Mouse (Mus musculus): ENCODE results near the gene Map2. TPM values are rescaled to one million over a fixed set of nuclear protein-coding genes. Genes with fewer than 3 reads are reported as not detected.

The Map2 gene
- polyA plus RNA-seq, 1 experiment from 2014 or later = 464 TPM

- no peaks in the 10 kb centered on the region for H3K27me3 ChIP-seq (replicated peaks)
- no peaks in the 10 kb centered on the region for H3K9me3 ChIP-seq
- peak overlapping the region; percentile 69 for H3K4me2 ChIP-seq
- H3K4me1 ChIP-seq = peaks cover 21% of the 10 kb centered on the region
- H3K36me3 ChIP-seq (replicated peaks) = peaks cover 4% of the 10 kb centered on the region; the same call in 1 of the 2 replicates
- peak overlapping the region; percentile 99 for H3K9ac ChIP-seq
- 8% methylated on average over 9 of the region's 9 CpGs for WGBS
- H3K27ac ChIP-seq = peak overlapping the region; percentile 92
- peak; percentile 61 for ATAC-seq (replicated peaks)
- H3K4me3 ChIP-seq = peak overlapping the region; percentile 98
Measured at GRCm38 (mm10) chr1:66176012-66176837, 1.2 kb downstream of the Map2 start.

- peak overlapping the region; percentile 98 for H3K4me3 ChIP-seq
- no peaks in the 10 kb centered on the region for H3K9me3 ChIP-seq
- H3K27ac ChIP-seq = peak overlapping the region; percentile 92
- H3K36me3 ChIP-seq (replicated peaks) = peaks cover 7% of the 10 kb centered on the region; the same call in 1 of the 2 replicates
- H3K27me3 ChIP-seq (replicated peaks) = no peaks in the 10 kb centered on the region
- no peak for ATAC-seq (replicated peaks)
- peak overlapping the region; percentile 99 for H3K9ac ChIP-seq
- peaks cover 27% of the 10 kb centered on the region for H3K4me1 ChIP-seq
- 17% methylated on average over 2 of the region's 2 CpGs for WGBS
- H3K4me2 ChIP-seq = peak overlapping the region; percentile 69
Measured at GRCm38 (mm10) chr1:66176838-66177105, 1.7 kb downstream of the Map2 start.

GRCm38 (mm10) chr1:66177489-66178170 is 2.6 kb downstream of the Map2 start:
- Histone ChIP-seq H3K36me3 (replicated peaks) (peaks cover 7% of the 10 kb centered on the region; the same call in 1 of the 2 replicates), H3K9me3 (no peaks in the 10 kb centered on the region), H3K27me3 (replicated peaks) (no peaks in the 10 kb centered on the region), H3K4me2 (peak overlapping the region; percentile 69), H3K27ac (no peak overlapping the region), H3K4me3 (peak overlapping the region; percentile 98), H3K4me1 (peaks cover 33% of the 10 kb centered on the region), H3K9ac (peak overlapping the region; percentile 99; the same call in 1 of the 2 replicates)
- 30% methylated on average over 4 of the region's 4 CpGs for WGBS
- peak; percentile 40 for ATAC-seq (replicated peaks)

- peak overlapping the region; percentile 18; the same call in 1 of the 2 replicates for H3K4me2 ChIP-seq
- peak; percentile 68; the same call in 1 of the 2 replicates for ATAC-seq (replicated peaks)
- no peaks in the 10 kb centered on the region for H3K9me3 ChIP-seq
- H3K36me3 ChIP-seq (replicated peaks) = no peaks in the 10 kb centered on the region
- H3K4me1 ChIP-seq = peaks cover 19% of the 10 kb centered on the region
- no peak overlapping the region for H3K4me3 ChIP-seq
- H3K9ac ChIP-seq = no peak overlapping the region
- H3K27ac ChIP-seq = no peak overlapping the region
- H3K27me3 ChIP-seq (replicated peaks) = no peaks in the 10 kb centered on the region
- 33% methylated on average over 12 of the region's 12 CpGs for WGBS
Measured at GRCm38 (mm10) chr1:66187016-66187681, 12.1 kb downstream of the Map2 start.

GRCm38 (mm10) chr1:66192401-66192800 is 17.3 kb downstream of the Map2 start:
- no peaks in the 10 kb centered on the region for H3K36me3 ChIP-seq (replicated peaks)
- ATAC-seq (replicated peaks) = no peak
- H3K4me2 ChIP-seq = no peak overlapping the region
- H3K9me3 ChIP-seq = no peaks in the 10 kb centered on the region
- H3K4me1 ChIP-seq = peaks cover 19% of the 10 kb centered on the region
- no peak overlapping the region for H3K4me3 ChIP-seq
- H3K27me3 ChIP-seq (replicated peaks) = no peaks in the 10 kb centered on the region
- H3K27ac ChIP-seq = no peak overlapping the region
- WGBS = 93% methylated on average over 1 of the region's 1 CpGs
- H3K9ac ChIP-seq = no peak overlapping the region

GRCm38 (mm10) chr1:66192891-66193290 is 17.8 kb downstream of the Map2 start:
- Histone ChIP-seq H3K9ac (no peak overlapping the region), H3K27me3 (replicated peaks) (no peaks in the 10 kb centered on the region), H3K36me3 (replicated peaks) (no peaks in the 10 kb centered on the region), H3K4me1 (peaks cover 16% of the 10 kb centered on the region; the same call in 1 of the 2 replicates), H3K27ac (no peak overlapping the region), H3K4me3 (no peak overlapping the region), H3K9me3 (no peaks in the 10 kb centered on the region), H3K4me2 (no peak overlapping the region)
- ATAC-seq (replicated peaks) = no peak
- 94% methylated on average over 2 of the region's 2 CpGs for WGBS

- Histone ChIP-seq H3K9ac (no peak overlapping the region), H3K4me3 (no peak overlapping the region), H3K9me3 (no peaks in the 10 kb centered on the region), H3K4me1 (peaks cover 16% of the 10 kb centered on the region; the same call in 1 of the 2 replicates), H3K36me3 (replicated peaks) (no peaks in the 10 kb centered on the region), H3K27ac (peak overlapping the region; percentile 41; the same call in 1 of the 2 replicates), H3K27me3 (replicated peaks) (no peaks in the 10 kb centered on the region), H3K4me2 (no peak overlapping the region)
- 53% methylated on average over 13 of the region's 13 CpGs for WGBS
- ATAC-seq (replicated peaks) = 0 out of 2 replicates have a peak, but pooled peaks have one; percentile 41
Measured at GRCm38 (mm10) chr1:66195040-66195726, 20.1 kb downstream of the Map2 start.

- Histone ChIP-seq H3K27ac (no peak overlapping the region), H3K4me1 (peaks cover 16% of the 10 kb centered on the region; the same call in 1 of the 2 replicates), H3K4me2 (no peak overlapping the region), H3K27me3 (replicated peaks) (no peaks in the 10 kb centered on the region), H3K36me3 (replicated peaks) (no peaks in the 10 kb centered on the region), H3K9me3 (no peaks in the 10 kb centered on the region), H3K9ac (no peak overlapping the region), H3K4me3 (no peak overlapping the region)
- 95% methylated on average over 4 of the region's 4 CpGs for WGBS
- no peak for ATAC-seq (replicated peaks)
Measured at GRCm38 (mm10) chr1:66196240-66196639, 21.2 kb downstream of the Map2 start.

- Histone ChIP-seq H3K4me3 (no peak overlapping the region), H3K36me3 (replicated peaks) (no peaks in the 10 kb centered on the region), H3K4me1 (peaks cover 16% of the 10 kb centered on the region; the same call in 1 of the 2 replicates), H3K27me3 (replicated peaks) (no peaks in the 10 kb centered on the region), H3K4me2 (no peak overlapping the region), H3K9ac (no peak overlapping the region), H3K9me3 (no peaks in the 10 kb centered on the region), H3K27ac (no peak overlapping the region)
- WGBS = 86% methylated on average over 4 of the region's 4 CpGs
- no peak for ATAC-seq (replicated peaks)
Measured at GRCm38 (mm10) chr1:66196716-66197115, 21.6 kb downstream of the Map2 start.

- Histone ChIP-seq H3K27ac (no peak overlapping the region), H3K36me3 (replicated peaks) (no peaks in the 10 kb centered on the region), H3K4me3 (no peak overlapping the region), H3K4me2 (no peak overlapping the region), H3K9me3 (no peaks in the 10 kb centered on the region), H3K9ac (no peak overlapping the region), H3K4me1 (0 out of 2 replicates have a peak, but pooled peaks cover 6% of the 10 kb centered on the region), H3K27me3 (replicated peaks) (no peaks in the 10 kb centered on the region)
- ATAC-seq (replicated peaks) = no peak
- WGBS = 85% methylated on average over 2 of the region's 2 CpGs
Measured at GRCm38 (mm10) chr1:66205517-66205916, 30.4 kb downstream of the Map2 start.

- no peak for ATAC-seq (replicated peaks)
- 44% methylated on average over 3 of the region's 3 CpGs for WGBS
- H3K4me1 ChIP-seq = peaks cover 10% of the 10 kb centered on the region; the same call in 1 of the 2 replicates
- H3K36me3 ChIP-seq (replicated peaks) = no peaks in the 10 kb centered on the region
- H3K27me3 ChIP-seq (replicated peaks) = no peaks in the 10 kb centered on the region
- no peak overlapping the region for H3K27ac ChIP-seq
- H3K4me3 ChIP-seq = no peak overlapping the region
- H3K4me2 ChIP-seq = no peak overlapping the region
- no peaks in the 10 kb centered on the region for H3K9me3 ChIP-seq
- no peak overlapping the region for H3K9ac ChIP-seq
Measured at GRCm38 (mm10) chr1:66206904-66207303, 31.8 kb downstream of the Map2 start.
